Comparison of ENCODE assay signal across 8 mouse cellular contexts in the genomic region with DNA sequence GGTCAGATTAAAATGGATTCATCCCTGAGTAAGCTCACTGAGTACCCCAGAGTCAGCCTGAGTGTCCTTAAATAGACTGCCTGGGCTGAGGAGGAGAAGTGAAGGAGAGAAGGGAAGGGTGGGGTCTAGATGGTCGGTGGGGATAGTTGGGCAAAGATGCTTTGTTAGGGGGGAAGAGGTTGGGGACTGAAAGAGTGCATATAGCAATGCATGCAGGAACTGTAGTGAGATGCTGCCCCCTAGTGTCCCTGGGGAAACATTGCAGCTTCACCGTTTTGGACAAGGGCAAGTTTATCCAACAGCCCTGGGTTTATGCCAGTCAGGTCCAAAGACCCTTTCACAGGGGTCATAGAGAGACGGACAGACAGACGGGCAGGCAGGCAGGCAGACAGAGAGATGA.
A peak's percentile ranks its signal among the peaks of the same experiment; 100 is the strongest.
DNase-seq lines count a peak whose midpoint lies in the region; ATAC-seq and TF ChIP-seq lines count a peak whose summit lies in the region.

No protein-coding gene starts in this region.

- no peak overlapping the region for H3K4me3 ChIP-seq in heart, postnatal 0 days (ENCODE audit: low read depth, low read length)
- H3K4me3 ChIP-seq in heart, embryonic 10.5 days, result no peak overlapping the region

- H3K4me1 ChIP-seq in heart, postnatal 0 days (ENCODE audit: control insufficient read depth, insufficient read depth), result no peaks in the 10 kb centered on the region
- H3K4me1 ChIP-seq in heart, embryonic 10.5 days, result no peaks in the 10 kb centered on the region

- DNase-seq in heart, postnatal 0 days (ENCODE audit: low spot score), result peak; percentile 31
- DNase-seq in heart, embryonic 10.5 days (ENCODE audit: low spot score), result no peak
- DNase-seq in thymus, postnatal 0 days (ENCODE audit: low spot score), result peak; percentile 31
- DNase-seq in thymus, adult 18-20 months, result no peak
- DNase-seq in cerebellum, adult 9-10 months, result peak; percentile 39
- peak; percentile 32 for DNase-seq in heart, postnatal 4 days
- DNase-seq in lung, postnatal 10 days, result peak; percentile 53

- no peak for TF ChIP-seq EP300 in heart, postnatal 0 days (IDR thresholded peaks at IDR 0.05; ENCODE audit: low read depth)

- H3K9me3 ChIP-seq in heart, postnatal 0 days (replicated peaks; ENCODE audit: control insufficient read depth, low read length), result peaks cover 2% of the 10 kb centered on the region; the same call in 1 of the 2 replicates
- H3K9me3 ChIP-seq in heart, embryonic 10.5 days, result no peaks in the 10 kb centered on the region

- no peak for ATAC-seq in heart, postnatal 0 days (ENCODE audit: insufficient read depth, low read depth)
- no peak for ATAC-seq in monocyte, adult 5-6 weeks (replicated peaks; ENCODE audit: insufficient number of reproducible peaks, low FRiP score, low TSS enrichment, poor library complexity, severe bottlenecking)

- H3K4me2 ChIP-seq in heart, postnatal 0 days (ENCODE audit: low read depth, low read length), result no peak overlapping the region

- peak; percentile 66 for TF ChIP-seq CTCF in heart, postnatal 0 days (IDR thresholded peaks at IDR 0.05; ENCODE audit: low read depth)

- H3K27ac ChIP-seq in heart, postnatal 0 days (ENCODE audit: low read depth), result no peak overlapping the region
- no peak overlapping the region for H3K27ac ChIP-seq in heart, embryonic 10.5 days

- WGBS in heart, postnatal 0 days, result 1% methylated on average over 4 of the region's 4 CpGs
- WGBS in heart, embryonic 10.5 days, result 10% methylated on average over 4 of the region's 4 CpGs

- no peaks in the 10 kb centered on the region for H3K36me3 ChIP-seq in heart, postnatal 0 days (replicated peaks; ENCODE audit: control insufficient read depth, insufficient read depth, low read length)
- H3K36me3 ChIP-seq in heart, embryonic 10.5 days, result no peaks in the 10 kb centered on the region

- no peaks in the 10 kb centered on the region for H3K27me3 ChIP-seq in heart, postnatal 0 days (ENCODE audit: control insufficient read depth, insufficient read depth, low read length)
- H3K27me3 ChIP-seq in heart, embryonic 10.5 days (ENCODE audit: insufficient read depth, poor library complexity, severe bottlenecking), result no peaks in the 10 kb centered on the region

- no peak overlapping the region for H3K9ac ChIP-seq in heart, postnatal 0 days (replicated peaks; ENCODE audit: low read depth, low read length)

Comparison
In these comparisons a context has a peak if more than half of its experiments do, and no peak if none do; other contexts are left out.
1. DNase-seq: peak in heart, postnatal 0 days (single experiment), thymus, postnatal 0 days (single experiment), cerebellum, adult 9-10 months (single experiment), heart, postnatal 4 days (single experiment) and lung, postnatal 10 days (single experiment); none in heart, embryonic 10.5 days (single experiment) and thymus, adult 18-20 months (0 of 2).